Comparison of ENCODE assay signal across 8 mouse cellular contexts in genomic region chr2:60382858-60383669, GRCm38 (mm10). TPM values are rescaled to one million over a fixed set of nuclear protein-coding genes. Genes with fewer than 3 reads are reported as not detected.
DNase-seq lines count a peak whose midpoint lies in the region; ATAC-seq and TF ChIP-seq lines count a peak whose summit lies in the region.

Gene Ly75, minus strand, starts transcription at chr2:60383303.

- H3K9me3 ChIP-seq in heart, embryonic 12.5 days (replicated peaks): no peaks in the 10 kb centered on the region
- H3K9me3 ChIP-seq in kidney, embryonic 16.5 days (ENCODE audit: low read length): no peaks in the 10 kb centered on the region
- H3K9me3 ChIP-seq in liver, embryonic 13.5 days (replicated peaks): no peaks in the 10 kb centered on the region
- H3K9me3 ChIP-seq in stomach, embryonic 16.5 days (replicated peaks; ENCODE audit: control insufficient read depth, low read length): no peaks in the 10 kb centered on the region

- H3K27me3 ChIP-seq in C2C12 (ENCODE audit: control insufficient read depth, insufficient read depth, insufficient read length): no peaks in the 10 kb centered on the region
- H3K27me3 ChIP-seq in heart, embryonic 12.5 days (replicated peaks): peaks cover 6% of the 10 kb centered on the region
- peaks cover 2% of the 10 kb centered on the region; the same call in 1 of the 2 replicates for H3K27me3 ChIP-seq in kidney, embryonic 16.5 days (ENCODE audit: insufficient read depth, low read length)
- peaks cover 25% of the 10 kb centered on the region for H3K27me3 ChIP-seq in liver, embryonic 13.5 days
- no peaks in the 10 kb centered on the region for H3K27me3 ChIP-seq in stomach, embryonic 16.5 days (ENCODE audit: control insufficient read depth, insufficient read depth, low read length)

- no peak for TF ChIP-seq POLR2A in bone marrow macrophage, adult 2 months (IDR thresholded peaks at IDR 0.05; ENCODE audit: borderline replicate concordance, low read depth, low read length)
- TF ChIP-seq POLR2A in embryonic fibroblast, embryonic 13.5 days (IDR thresholded peaks at IDR 0.05; ENCODE audit: low read depth, low read length): peak; percentile 63

- peak within 1 kb of the TSS; percentile 94 for H3ac ChIP-seq in C2C12 (ENCODE audit: control insufficient read depth, insufficient read length, low read depth)

- peak within 1 kb of the TSS; percentile 54 for H3K4me3 ChIP-seq in C2C12 (ENCODE audit: insufficient read depth, poor library complexity, severe bottlenecking)
- peak within 1 kb of the TSS; percentile 48 for H3K4me3 ChIP-seq in bone marrow macrophage, adult 2 months (ENCODE audit: insufficient read depth, low read length)
- peak within 1 kb of the TSS; percentile 59 for H3K4me3 ChIP-seq in embryonic fibroblast, embryonic 13.5 days (ENCODE audit: insufficient read depth, low read length)
- peak within 1 kb of the TSS; percentile 60 for H3K4me3 ChIP-seq in heart, embryonic 12.5 days
- peak within 1 kb of the TSS; percentile 66 for H3K4me3 ChIP-seq in kidney, embryonic 16.5 days (ENCODE audit: low read length)
- H3K4me3 ChIP-seq in liver, embryonic 13.5 days (replicated peaks): peak within 1 kb of the TSS; percentile 59
- H3K4me3 ChIP-seq in stomach, embryonic 16.5 days (replicated peaks; ENCODE audit: low read length): peak within 1 kb of the TSS; percentile 65

- no peaks in the 10 kb centered on the region for H3K4me1 ChIP-seq in bone marrow macrophage, adult 2 months (ENCODE audit: control insufficient read depth, insufficient read depth, low read length)
- H3K4me1 ChIP-seq in embryonic fibroblast, embryonic 13.5 days (ENCODE audit: control insufficient read depth, insufficient read depth, low read length): no peaks in the 10 kb centered on the region
- H3K4me1 ChIP-seq in heart, embryonic 12.5 days (replicated peaks): peaks cover 8% of the 10 kb centered on the region; the same call in 1 of the 2 replicates
- 0 out of 2 replicates have a peak, but pooled peaks cover 8% of the 10 kb centered on the region for H3K4me1 ChIP-seq in kidney, embryonic 16.5 days (ENCODE audit: insufficient read depth, low read length)
- peaks cover 14% of the 10 kb centered on the region for H3K4me1 ChIP-seq in liver, embryonic 13.5 days (replicated peaks)
- no peaks in the 10 kb centered on the region for H3K4me1 ChIP-seq in stomach, embryonic 16.5 days (ENCODE audit: control insufficient read depth, insufficient read depth, low read length)

- peak within 1 kb of the TSS; percentile 83 for H3K4me2 ChIP-seq in heart, embryonic 12.5 days
- H3K4me2 ChIP-seq in kidney, embryonic 16.5 days (replicated peaks; ENCODE audit: low read depth, low read length): peak within 1 kb of the TSS; percentile 93
- H3K4me2 ChIP-seq in liver, embryonic 13.5 days: peak within 1 kb of the TSS; percentile 74
- H3K4me2 ChIP-seq in stomach, embryonic 16.5 days (ENCODE audit: low read depth, low read length): peak within 1 kb of the TSS; percentile 76

- H3K36me3 ChIP-seq in C2C12 (ENCODE audit: control insufficient read depth, insufficient read depth): no peaks in the 10 kb centered on the region
- H3K36me3 ChIP-seq in heart, embryonic 12.5 days: no peaks in the 10 kb centered on the region
- no peaks in the 10 kb centered on the region for H3K36me3 ChIP-seq in kidney, embryonic 16.5 days (ENCODE audit: insufficient read depth, low read length)
- H3K36me3 ChIP-seq in liver, embryonic 13.5 days: no peaks in the 10 kb centered on the region
- no peaks in the 10 kb centered on the region for H3K36me3 ChIP-seq in stomach, embryonic 16.5 days (ENCODE audit: control insufficient read depth, insufficient read depth, low read length)

- peaks cover 25% of the 10 kb centered on the region for H3K79me2 ChIP-seq in C2C12 (ENCODE audit: control insufficient read depth, insufficient read depth)

- H3K9ac ChIP-seq in heart, embryonic 12.5 days: peak within 1 kb of the TSS; percentile 70
- H3K9ac ChIP-seq in kidney, embryonic 16.5 days (replicated peaks; ENCODE audit: low read length): peak within 1 kb of the TSS; percentile 67
- H3K9ac ChIP-seq in liver, embryonic 13.5 days: peak within 1 kb of the TSS; percentile 65
- peak within 1 kb of the TSS; percentile 63 for H3K9ac ChIP-seq in stomach, embryonic 16.5 days (ENCODE audit: low read length)

- WGBS in heart, embryonic 12.5 days: 1% methylated on average over 46 of the region's 46 CpGs
- WGBS in kidney, embryonic 16.5 days: 1% methylated on average over 45 of the region's 46 CpGs
- WGBS in liver, embryonic 13.5 days (ENCODE audit: insufficient replicate concordance): 1% methylated on average over 46 of the region's 46 CpGs
- 1% methylated on average over 46 of the region's 46 CpGs for WGBS in stomach, embryonic 16.5 days

- H3K27ac ChIP-seq in bone marrow macrophage, adult 2 months (ENCODE audit: insufficient read depth, low read depth, low read length): no peak within 1 kb of the TSS
- H3K27ac ChIP-seq in embryonic fibroblast, embryonic 13.5 days (ENCODE audit: insufficient read depth, low read length): no peak within 1 kb of the TSS
- H3K27ac ChIP-seq in heart, embryonic 12.5 days (ENCODE audit: poor library complexity, severe bottlenecking): no peak within 1 kb of the TSS
- no peak within 1 kb of the TSS for H3K27ac ChIP-seq in kidney, embryonic 16.5 days (ENCODE audit: low read length)
- no peak within 1 kb of the TSS for H3K27ac ChIP-seq in liver, embryonic 13.5 days
- no peak within 1 kb of the TSS for H3K27ac ChIP-seq in stomach, embryonic 16.5 days (ENCODE audit: low read length)

- H3K79me3 ChIP-seq in C2C12 (ENCODE audit: low read depth): peaks cover 5% of the 10 kb centered on the region

- TF ChIP-seq CTCF in C2C12 (IDR thresholded peaks at IDR 0.05; ENCODE audit: control insufficient read depth, insufficient read depth, insufficient read length): no peak
- TF ChIP-seq CTCF in bone marrow macrophage, adult 2 months (IDR thresholded peaks at IDR 0.05; ENCODE audit: low read depth, low read length): no peak
- no peak for TF ChIP-seq CTCF in embryonic fibroblast, embryonic 13.5 days (IDR thresholded peaks at IDR 0.05; ENCODE audit: borderline replicate concordance, insufficient read depth, low read length)

- DNase-seq in liver, embryonic 13.5 days: peak; percentile 84
- DNase-seq in neural tube, embryonic 10.5 days (ENCODE audit: extremely low spot score, low spot score): peak; percentile 91

- ATAC-seq in heart, embryonic 12.5 days (ENCODE audit: insufficient number of reproducible peaks, low FRiP score): peak; percentile 97
- ATAC-seq in kidney, embryonic 16.5 days (ENCODE audit: low FRiP score, low TSS enrichment): peak; percentile 99
- peak; percentile 93 for ATAC-seq in liver, embryonic 13.5 days (ENCODE audit: low read depth)
- ATAC-seq in stomach, embryonic 16.5 days (ENCODE audit: insufficient read depth, low FRiP score): peak; percentile 98

TF ChIP-seq in C2C12, 6 proteins besides CTCF, POLR2A, EP300 and RAD21:
- TF ChIP-seq FOSL1 (IDR thresholded peaks at IDR 0.05; ENCODE audit: insufficient read depth, low read length, poor library complexity, severe bottlenecking) (no peak), MYOG (IDR thresholded peaks at IDR 0.05; ENCODE audit: control insufficient read depth, extremely low read depth, insufficient read length) (no peak), MAX (IDR thresholded peaks at IDR 0.05) (no peak), USF1 (IDR thresholded peaks at IDR 0.05; ENCODE audit: low read depth) (no peak)

RNA-seq across cellular contexts. Expression of gene Ly75, which starts in this region (rescaled TPM):
- polyA plus RNA-seq in C2C12 (2012; fragmentation: generic; extraction: Trizol): 8.7 TPM
- 0.19 and 0.42 TPM in 2 replicates for polyA plus RNA-seq in bone marrow macrophage, adult 2 months (2012; ENCODE audit: insufficient read depth, insufficient read length, missing spikeins)
- 13.7 and 20.2 TPM in 2 replicates for polyA plus RNA-seq in embryonic fibroblast, embryonic 13.5 days (2011; ENCODE audit: insufficient read length, low read depth, missing spikeins)
- polyA plus RNA-seq in heart, embryonic 12.5 days (2016; fragmentation: Nextera tagmentation; extraction: Ambion mirVana): 2.6 and 2.9 TPM in 2 replicates
- 2.7 and 3.0 TPM in 2 replicates for polyA plus RNA-seq in kidney, embryonic 16.5 days (2015; fragmentation: Nextera tagmentation; extraction: Ambion mirVana)
- polyA plus RNA-seq in liver, embryonic 13.5 days (2015; fragmentation: Nextera tagmentation; extraction: Ambion mirVana): 3.1 and 4.1 TPM in 2 replicates
- polyA plus RNA-seq in stomach, embryonic 16.5 days (2015; fragmentation: Nextera tagmentation; extraction: Ambion mirVana): 0.86 and 1.0 TPM in 2 replicates
